8 mouse cellular contexts compared by ENCODE assay signal in the genomic region with DNA sequence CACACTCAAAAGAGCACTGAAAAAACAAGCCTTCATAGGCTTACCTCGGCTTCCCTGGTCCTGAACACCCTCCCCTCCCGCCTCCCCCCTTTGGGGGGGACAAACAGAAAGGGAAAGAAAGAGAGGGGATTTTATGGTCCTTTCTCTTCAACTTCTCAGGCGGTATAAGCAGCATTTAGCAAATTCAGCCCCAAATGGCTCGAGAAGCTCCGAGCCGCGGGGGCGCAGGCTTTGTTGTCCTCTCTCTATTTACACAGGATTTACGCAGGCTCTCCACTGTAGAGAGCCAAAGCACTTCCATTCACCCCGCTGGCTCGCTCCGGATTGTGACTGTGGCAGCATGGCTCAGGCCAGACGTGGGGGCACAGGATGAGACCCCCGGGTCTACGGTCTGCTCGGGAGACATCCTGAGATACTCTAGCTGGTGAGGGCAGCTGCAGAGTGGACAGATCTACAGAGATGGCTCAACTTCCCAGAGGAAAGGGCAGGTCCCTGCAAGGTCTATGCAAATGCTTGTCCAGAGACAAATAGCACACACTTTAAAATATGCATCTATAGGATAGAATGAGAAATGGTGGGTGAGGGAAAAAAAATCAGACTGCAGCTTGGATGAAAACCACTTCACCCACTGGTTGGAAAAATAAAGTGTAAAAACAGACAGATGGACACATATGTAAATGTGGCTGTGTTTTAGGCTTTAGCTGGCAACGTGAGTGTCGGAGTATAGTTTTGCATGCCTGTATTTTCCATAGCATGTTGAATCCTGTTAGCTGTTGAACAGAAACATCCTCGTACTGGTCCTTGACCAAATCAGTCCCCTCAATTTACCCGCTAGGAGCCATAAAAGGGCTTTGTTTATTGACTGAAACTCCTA. TPM values are rescaled to one million over a fixed set of nuclear protein-coding genes. Genes with fewer than 3 reads are reported as not detected.
DNase-seq lines count a peak whose midpoint lies in the region; ATAC-seq and TF ChIP-seq lines count a peak whose summit lies in the region.

No protein-coding gene starts in this region.

- no peaks in the 10 kb centered on the region for H3K27me3 ChIP-seq in E14TG2a.4 (ENCODE audit: insufficient read depth, low read length)
- no peaks in the 10 kb centered on the region for H3K27me3 ChIP-seq in hindbrain, embryonic 12.5 days
- peaks cover 75% of the 10 kb centered on the region for H3K27me3 ChIP-seq in midbrain, embryonic 10.5 days (ENCODE audit: low read depth, poor library complexity, severe bottlenecking)

- DNase-seq in frontal cortex, postnatal 14 days (ENCODE audit: low spot score in 2 of 2), result no peak
- DNase-seq in midbrain, embryonic 10.5 days (ENCODE audit: low spot score), result peak; percentile 85
- no peak for DNase-seq in natural killer cell, adult 2 months (ENCODE audit: low spot score in 2 of 2)
- no peak for DNase-seq in ovary, postnatal 10 days (ENCODE audit: low spot score)
- DNase-seq in adrenal gland, postnatal 4 days (ENCODE audit: low spot score in 2 of 2), result no peak

- H3K9me3 ChIP-seq in E14TG2a.4 (ENCODE audit: low read length), result peaks cover 12% of the 10 kb centered on the region
- H3K9me3 ChIP-seq in hindbrain, embryonic 12.5 days (replicated peaks), result no peaks in the 10 kb centered on the region
- H3K9me3 ChIP-seq in midbrain, embryonic 10.5 days (replicated peaks), result no peaks in the 10 kb centered on the region

- no peaks in the 10 kb centered on the region for H3K36me3 ChIP-seq in E14TG2a.4 (ENCODE audit: insufficient read depth, low read length)
- peaks cover 6% of the 10 kb centered on the region for H3K36me3 ChIP-seq in hindbrain, embryonic 12.5 days
- 0 out of 2 replicates have a peak, but pooled peaks cover 5% of the 10 kb centered on the region for H3K36me3 ChIP-seq in midbrain, embryonic 10.5 days

- peak; percentile 89 for ATAC-seq in frontal cortex, adult (ENCODE audit: low TSS enrichment)
- ATAC-seq in hindbrain, embryonic 12.5 days (ENCODE audit: low FRiP score), result peak; percentile 78

- TF ChIP-seq CTCF in E14TG2a.4 (conservative IDR thresholded peaks at IDR 0.05; ENCODE audit: low read length), result no peak

- H3K4me1 ChIP-seq in E14TG2a.4 (replicated peaks; ENCODE audit: low read depth, low read length), result peaks cover 8% of the 10 kb centered on the region
- H3K4me1 ChIP-seq in hindbrain, embryonic 12.5 days, result peaks cover 27% of the 10 kb centered on the region
- peaks cover 49% of the 10 kb centered on the region for H3K4me1 ChIP-seq in midbrain, embryonic 10.5 days

- peak overlapping the region; percentile 47; the same call in 1 of the 2 replicates for H3K9ac ChIP-seq in hindbrain, embryonic 12.5 days

- peak overlapping the region; percentile 49 for H3K4me2 ChIP-seq in hindbrain, embryonic 12.5 days (replicated peaks)

- 12% methylated on average over 20 of the region's 20 CpGs for WGBS in hindbrain, embryonic 12.5 days
- WGBS in midbrain, embryonic 10.5 days, result 4% methylated on average over 20 of the region's 20 CpGs

- H3K4me3 ChIP-seq in E14TG2a.4 (replicated peaks; ENCODE audit: low read length), result 0 out of 2 replicates have a peak overlapping the region, but pooled peaks have one; percentile 23
- H3K4me3 ChIP-seq in hindbrain, embryonic 12.5 days, result peak overlapping the region; percentile 16
- H3K4me3 ChIP-seq in midbrain, embryonic 10.5 days, result peak overlapping the region; percentile 47

- peak overlapping the region; percentile 77 for H3K27ac ChIP-seq in hindbrain, embryonic 12.5 days
- H3K27ac ChIP-seq in midbrain, embryonic 10.5 days (replicated peaks), result peak overlapping the region; percentile 86

RNA-seq across cellular contexts. Expression of gene Meis2, which starts 56.3 kb away (rescaled TPM):
- 130 and 155 TPM in 2 replicates for polyA plus RNA-seq in hindbrain, embryonic 12.5 days (2016; fragmentation: Nextera tagmentation; extraction: Ambion mirVana)
- 34.4 and 44.0 TPM in 2 replicates for polyA plus RNA-seq in midbrain, embryonic 10.5 days (2016; fragmentation: Nextera tagmentation; extraction: Ambion mirVana)
- 100 to 1,000 TPM; 159 to 160 TPM for total RNA-seq in adrenal gland, postnatal 4 days (2021)
